Mouse (Mus musculus): ENCODE measurements around the gene Tmigd3. TPM values are rescaled to one million over a fixed set of nuclear protein-coding genes. Genes with fewer than 3 reads are reported as not detected.

Gene Tmigd3
- polyA plus RNA-seq, 1 experiment from 2014 or later, result 0.18 TPM

Other genes starting within 250 kb of the Tmigd3 start
- gene Ddx20, start 183.3 kb upstream of the Tmigd3 start, polyA plus RNA-seq (2014; fragmentation: Nextera tagmentation; extraction: Ambion mirVana), result 38.2 and 43.9 TPM in 2 replicates
- 0.81 and 1.1 TPM in 2 replicates for gene Inka2, start 166.3 kb upstream of the Tmigd3 start, polyA plus RNA-seq (2014; fragmentation: Nextera tagmentation; extraction: Ambion mirVana)
- gene Rap1a, start 69.6 kb upstream of the Tmigd3 start, polyA plus RNA-seq (2014; fragmentation: Nextera tagmentation; extraction: Ambion mirVana), result 81.6 and 82.2 TPM in 2 replicates
- gene Adora3, start within 50 bp of the Tmigd3 start, polyA plus RNA-seq (2014; fragmentation: Nextera tagmentation; extraction: Ambion mirVana), result 0.17 TPM in 1 of 2 replicates, not detected in the other
- 1.1 and 1.2 TPM in 2 replicates for gene I830077J02Rik, start 61.8 kb downstream of the Tmigd3 start, polyA plus RNA-seq (2014; fragmentation: Nextera tagmentation; extraction: Ambion mirVana)
- 159 and 169 TPM in 2 replicates for gene Wdr77, start 88.5 kb downstream of the Tmigd3 start, polyA plus RNA-seq (2014; fragmentation: Nextera tagmentation; extraction: Ambion mirVana)
- 498 and 500 TPM in 2 replicates for gene Atp5f1, start 89.2 kb downstream of the Tmigd3 start, polyA plus RNA-seq (2014; fragmentation: Nextera tagmentation; extraction: Ambion mirVana)
- gene Ovgp1, start 102.8 kb downstream of the Tmigd3 start, polyA plus RNA-seq (2014; fragmentation: Nextera tagmentation; extraction: Ambion mirVana), result 1.1 and 1.8 TPM in 2 replicates
- gene Pifo, start 143.7 kb downstream of the Tmigd3 start, polyA plus RNA-seq (2014; fragmentation: Nextera tagmentation; extraction: Ambion mirVana), result not detected in 2 replicates
- gene Chil5, start 161.9 kb downstream of the Tmigd3 start, polyA plus RNA-seq (2014; fragmentation: Nextera tagmentation; extraction: Ambion mirVana), result 0.19 TPM in 1 of 2 replicates, not detected in the other
- gene Chia1, start 242.3 kb downstream of the Tmigd3 start, polyA plus RNA-seq (2014; fragmentation: Nextera tagmentation; extraction: Ambion mirVana), result not detected in 2 replicates

Measured in intestine, embryonic 14.5 days (tissue).